Mouse (Mus musculus) myocyte (in vitro differentiated cells): Measurements from ENCODE around the gene Anks1. TPM values are rescaled to one million over a fixed set of nuclear protein-coding genes. Genes with fewer than 3 reads are reported as not detected.

Source experiments
- H3K27me3 ChIP-seq: one replicate; pipeline ENCODE4 v1.6.1; 2011; ENCODE audit not compliant: control insufficient read depth, insufficient read depth, insufficient read length
- H3K36me3 ChIP-seq: one replicate; pipeline ENCODE4 v1.6.1; 2011; ENCODE audit not compliant: control insufficient read depth, insufficient read depth
- H3K4me2 ChIP-seq: one replicate; pipeline ENCODE4 v1.6.1; 2011; ENCODE audit warnings: low read depth, control low read depth
- H3K4me3 ChIP-seq: one replicate; pipeline ENCODE4 v1.5.1; 2011; ENCODE audit warnings: mild to moderate bottlenecking, control low read depth, moderate library complexity
- H3K79me2 ChIP-seq: one replicate; pipeline ENCODE4 v1.6.1; 2011; ENCODE audit not compliant: control insufficient read depth, insufficient read depth
- H3ac ChIP-seq: one replicate; pipeline ENCODE4 v1.6.1; 2011; ENCODE audit not compliant: control insufficient read depth, insufficient read length
- CEBPB ChIP-seq: IDR thresholded peaks from 2 replicates; pipeline ENCODE4 v1.6.1; 2011; ENCODE audit warnings: mild to moderate bottlenecking, moderate library complexity; ENCODE audit not compliant: poor library complexity, insufficient read depth, severe bottlenecking
- E2F4 ChIP-seq: IDR thresholded peaks from one replicate; pipeline ENCODE4 v1.6.1; 2011; ENCODE audit warnings: mild to moderate bottlenecking, control low read depth, moderate library complexity; ENCODE audit not compliant: insufficient read depth
- MAX ChIP-seq: IDR thresholded peaks from one replicate; pipeline ENCODE4 v1.6.1; 2011; ENCODE audit warnings: low read depth, mild to moderate bottlenecking, control low read depth
- MYOD1 ChIP-seq, 3 experiments: IDR thresholded peaks; one replicate each; pipeline ENCODE4 v1.6.1; 2011; ENCODE audit warnings: control low read depth in 2 of 3, low read depth in 2 of 3, mild to moderate bottlenecking in 2 of 3, moderate library complexity in 1 of 3; ENCODE audit not compliant: insufficient read length in 2 of 3, control insufficient read depth in 1 of 3
- MYOG ChIP-seq, 3 experiments: IDR thresholded peaks; one replicate each; pipeline ENCODE4 v1.6.1; 2011; ENCODE audit warnings: control low read depth in 2 of 3, low read depth in 2 of 3, mild to moderate bottlenecking in 2 of 3; ENCODE audit not compliant: insufficient read length in 2 of 3, control insufficient read depth in 1 of 3, insufficient read depth in 1 of 3
- POLR2A ChIP-seq: IDR thresholded peaks from one replicate; pipeline ENCODE4 v1.6.1; 2011; ENCODE audit warnings: low read depth, mild to moderate bottlenecking, control low read depth, moderate library complexity; ENCODE audit not compliant: insufficient read length
- POLR2AphosphoS2 ChIP-seq: IDR thresholded peaks from one replicate; pipeline ENCODE4 v1.6.1; 2011; ENCODE audit warnings: low read depth, control low read depth; ENCODE audit not compliant: insufficient read length
- REST ChIP-seq: IDR thresholded peaks from one replicate; pipeline ENCODE4 v1.6.1; 2011; ENCODE audit warnings: mild to moderate bottlenecking, control low read depth, moderate library complexity; ENCODE audit not compliant: insufficient read depth, insufficient read length
- SRF ChIP-seq: IDR thresholded peaks from one replicate; pipeline ENCODE4 v1.6.1; 2011; ENCODE audit warnings: low read depth; ENCODE audit not compliant: control insufficient read depth, insufficient read length
- TCF12 ChIP-seq: IDR thresholded peaks from one replicate; pipeline ENCODE4 v1.6.1; 2011; ENCODE audit warnings: mild to moderate bottlenecking, control low read depth; ENCODE audit not compliant: poor library complexity, insufficient read depth, severe bottlenecking
- TCF3 ChIP-seq: IDR thresholded peaks from one replicate; pipeline ENCODE4 v1.6.1; 2011; ENCODE audit warnings: low read depth, control low read depth; ENCODE audit not compliant: insufficient read length
- USF1 ChIP-seq: IDR thresholded peaks from one replicate; pipeline ENCODE4 v1.6.1; 2011; ENCODE audit warnings: low read depth, mild to moderate bottlenecking, control low read depth, moderate library complexity
- polyA plus RNA-seq: library from polyadenylated mRNA; unstranded; fragments of >200 nt; fragmentation: generic; extraction: Trizol; gene quantifications from one replicate; pipeline ENCODE4 v1.2.1, GENCODE M21; 2012; ENCODE audit warnings: missing spikeins

The Anks1 gene
- polyA plus RNA-seq, 1 experiment = 10.0 TPM

DNA sequence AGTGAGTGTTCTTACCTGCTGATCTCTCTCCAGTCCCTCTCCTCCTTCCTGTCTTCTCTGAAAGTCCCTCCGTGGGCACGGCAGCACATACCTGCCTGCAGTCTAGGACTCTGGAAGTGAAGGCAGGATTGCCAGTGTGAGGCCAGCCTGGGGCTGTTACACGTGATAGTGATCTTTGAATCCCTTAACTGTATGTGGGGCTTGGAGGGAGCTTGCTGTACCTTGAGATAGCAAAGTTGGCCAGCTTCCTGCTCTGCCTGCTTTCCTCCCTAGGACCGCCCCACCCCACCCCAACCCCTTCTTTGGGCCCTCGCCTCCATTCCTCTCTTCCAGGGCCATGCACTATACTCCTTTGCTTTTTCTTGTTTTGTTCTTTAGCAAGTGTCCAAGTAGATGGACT, 34.6 kb upstream of the Anks1 start:
- no peak overlapping the region for H3K4me3 ChIP-seq
- no peak overlapping the region for H3ac ChIP-seq
- no peak overlapping the region for H3K4me2 ChIP-seq
- peaks cover 11% of the 10 kb centered on the region for H3K36me3 ChIP-seq
- TF ChIP-seq REST (no peak), POLR2A (no peak), MYOG (IDR thresholded peaks at IDR 0.05; ENCODE audit: control insufficient read depth in 1 of 3, insufficient read depth in 1 of 3, insufficient read length in 2 of 3, low read depth in 2 of 3) (no peak), MAX (no peak), POLR2AphosphoS2 (no peak), TCF12 (no peak), SRF (no peak), USF1 (no peak), MYOD1 (IDR thresholded peaks at IDR 0.05; ENCODE audit: control insufficient read depth in 1 of 3, insufficient read length in 2 of 3, low read depth in 2 of 3) (no peak), E2F4 (no peak), TCF3 (no peak)
- H3K27me3 ChIP-seq = no peaks in the 10 kb centered on the region
- H3K79me2 ChIP-seq = peaks cover 36% of the 10 kb centered on the region

DNA sequence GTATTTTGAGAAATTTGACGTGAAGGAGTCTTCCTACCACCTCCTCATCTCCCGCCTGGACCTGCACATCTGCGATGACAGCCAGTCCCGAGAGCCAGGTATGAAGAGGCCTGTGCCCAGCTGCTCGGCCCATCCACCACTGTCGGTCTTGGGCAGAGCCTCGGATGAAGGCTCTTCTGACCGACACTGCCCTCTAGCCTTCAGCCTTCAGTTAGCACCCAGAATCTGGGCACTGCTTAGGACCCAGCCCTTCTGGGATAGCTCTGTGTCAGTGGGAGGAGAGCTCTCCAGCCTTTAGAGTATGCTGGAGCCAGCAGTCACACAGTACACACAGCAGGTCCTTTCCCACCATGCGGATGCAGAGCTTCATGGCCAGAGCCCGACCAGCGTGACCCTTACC, 27.6 kb upstream of the Anks1 start:
- H3K36me3 ChIP-seq = peaks cover 16% of the 10 kb centered on the region
- no peak overlapping the region for H3K4me2 ChIP-seq
- no peak overlapping the region for H3ac ChIP-seq
- TF ChIP-seq MYOD1 (IDR thresholded peaks at IDR 0.05; ENCODE audit: control insufficient read depth in 1 of 3, insufficient read length in 2 of 3, low read depth in 2 of 3) (peak in 1 of 3 experiments; percentile 10), MAX (no peak)
- no peaks in the 10 kb centered on the region for H3K79me2 ChIP-seq
- no peak overlapping the region for H3K4me3 ChIP-seq
- H3K27me3 ChIP-seq = no peaks in the 10 kb centered on the region

DNA sequence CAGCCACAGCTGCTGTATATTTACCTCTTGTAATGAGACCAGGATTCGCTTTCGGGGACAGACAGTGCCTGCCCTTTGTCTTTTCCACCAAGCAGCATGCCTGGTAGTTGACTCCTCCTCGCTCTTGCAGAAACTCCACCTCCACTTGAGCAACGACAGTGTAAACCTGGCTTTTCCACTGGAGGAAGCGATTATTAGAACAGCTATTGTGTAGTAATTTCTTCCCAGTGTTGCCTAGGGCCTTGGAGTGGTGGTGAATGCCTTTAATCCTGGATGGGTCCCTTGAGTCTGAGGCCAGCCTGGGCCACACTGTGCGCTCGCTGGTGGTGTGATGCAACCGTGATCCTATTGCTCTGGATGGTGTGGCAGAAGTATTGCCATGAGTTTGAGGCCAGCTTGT, 26.0 kb upstream of the Anks1 start:
- TF ChIP-seq USF1 (no peak), POLR2AphosphoS2 (no peak), POLR2A (no peak), MAX (no peak), TCF12 (no peak), TCF3 (no peak), CEBPB (no peak), MYOG (IDR thresholded peaks at IDR 0.05; ENCODE audit: control insufficient read depth in 1 of 3, insufficient read depth in 1 of 3, insufficient read length in 2 of 3, low read depth in 2 of 3) (no peak), SRF (no peak), MYOD1 (IDR thresholded peaks at IDR 0.05; ENCODE audit: control insufficient read depth in 1 of 3, insufficient read length in 2 of 3, low read depth in 2 of 3) (no peak), E2F4 (no peak), REST (no peak)
- Histone ChIP-seq H3K4me2 (no peak overlapping the region), H3ac (no peak overlapping the region), H3K36me3 (peaks cover 12% of the 10 kb centered on the region), H3K27me3 (no peaks in the 10 kb centered on the region), H3K79me2 (no peaks in the 10 kb centered on the region), H3K4me3 (no peak overlapping the region)

DNA sequence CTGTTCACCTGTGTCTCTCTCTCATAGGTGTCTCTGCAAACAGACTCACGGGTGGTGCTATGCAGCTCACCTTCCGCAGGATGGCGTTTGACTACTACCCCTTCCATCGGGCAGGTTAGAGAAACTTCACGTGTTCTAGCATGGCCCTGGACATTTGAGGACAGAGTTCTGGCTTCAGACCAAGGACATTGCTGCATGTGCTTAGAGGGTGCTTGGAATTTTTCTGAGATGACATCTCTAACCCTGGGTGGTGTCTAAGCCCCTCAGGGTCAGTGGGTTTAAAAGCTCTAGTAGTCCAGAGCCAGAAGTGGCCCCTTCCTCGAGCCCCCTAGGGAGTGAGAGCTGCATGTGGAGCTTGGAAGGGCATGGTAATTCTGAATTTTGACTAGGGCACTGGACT, 25.1 kb upstream of the Anks1 start:
- Histone ChIP-seq H3K27me3 (no peaks in the 10 kb centered on the region), H3K4me3 (no peak overlapping the region), H3ac (no peak overlapping the region), H3K36me3 (peaks cover 12% of the 10 kb centered on the region), H3K79me2 (no peaks in the 10 kb centered on the region), H3K4me2 (no peak overlapping the region)
- TF ChIP-seq MYOG (IDR thresholded peaks at IDR 0.05; ENCODE audit: control insufficient read depth in 1 of 3, insufficient read depth in 1 of 3, insufficient read length in 2 of 3, low read depth in 2 of 3) (no peak), MAX (no peak), POLR2A (no peak), TCF3 (no peak), CEBPB (no peak), REST (no peak), TCF12 (no peak), SRF (no peak), MYOD1 (IDR thresholded peaks at IDR 0.05; ENCODE audit: control insufficient read depth in 1 of 3, insufficient read length in 2 of 3, low read depth in 2 of 3) (no peak), USF1 (no peak), E2F4 (no peak), POLR2AphosphoS2 (no peak)

DNA sequence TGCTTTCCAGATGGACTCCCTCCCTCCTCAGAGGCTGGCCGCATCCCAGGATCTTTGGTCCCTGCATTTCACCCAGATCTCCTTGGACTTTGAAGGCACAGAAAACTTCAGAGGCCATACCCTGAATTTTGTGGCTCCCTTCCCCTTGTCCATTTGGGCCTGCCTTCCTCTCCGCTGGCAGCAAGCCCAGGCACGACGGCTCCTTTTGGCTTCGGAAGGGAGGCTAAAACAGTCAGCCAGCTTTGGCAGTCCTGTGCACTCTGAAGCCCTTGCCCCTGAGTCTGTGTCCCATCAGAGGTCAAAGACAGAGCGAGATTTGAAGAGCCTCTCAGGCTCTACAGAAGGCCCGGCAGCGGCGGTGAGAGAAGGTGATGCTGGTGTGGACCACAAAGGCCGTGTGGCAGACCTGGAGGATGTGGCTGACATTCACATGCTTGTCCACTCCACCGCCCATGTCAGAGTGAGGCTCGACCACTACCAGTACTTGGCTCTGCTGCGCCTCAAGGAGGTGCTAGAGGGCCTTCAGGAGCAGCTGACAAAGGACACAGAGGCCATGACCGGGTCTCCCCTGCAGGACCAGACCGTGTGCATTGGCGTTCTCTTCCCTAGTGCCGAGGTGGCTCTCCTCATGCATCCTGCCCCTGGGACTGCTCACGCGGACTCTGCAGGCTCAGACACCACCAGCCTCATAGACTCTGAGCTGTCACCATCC, 22.5 kb upstream of the Anks1 start:
- Histone ChIP-seq H3K36me3 (peaks cover 20% of the 10 kb centered on the region), H3K4me2 (no peak overlapping the region)

More for the DNA sequence above, 22.5 kb upstream of the Anks1 start:
- H3K4me3 ChIP-seq = no peak overlapping the region
- H3K27me3 ChIP-seq = no peaks in the 10 kb centered on the region
- H3K79me2 ChIP-seq = no peaks in the 10 kb centered on the region
- no peak for TF ChIP-seq TCF12
- no peak for TF ChIP-seq MAX
- TF ChIP-seq POLR2AphosphoS2 = no peak
- TF ChIP-seq CEBPB = no peak
- TF ChIP-seq E2F4 = no peak
- TF ChIP-seq SRF = no peak
- no peak for TF ChIP-seq TCF3
- TF ChIP-seq USF1 = no peak
- no peak for TF ChIP-seq MYOG (IDR thresholded peaks at IDR 0.05; ENCODE audit: control insufficient read depth in 1 of 3, insufficient read depth in 1 of 3, insufficient read length in 2 of 3, low read depth in 2 of 3)
- no peak for TF ChIP-seq POLR2A
- no peak for TF ChIP-seq MYOD1 (IDR thresholded peaks at IDR 0.05; ENCODE audit: control insufficient read depth in 1 of 3, insufficient read length in 2 of 3, low read depth in 2 of 3)
- no peak for TF ChIP-seq REST
- H3ac ChIP-seq = no peak overlapping the region
